Mouse (Mus musculus) lung, postnatal 10 days (tissue): ENCODE measurements around the gene Lrrc74a.

Experiments
- DNase-seq: peaks from one replicate; pipeline ENCODE4 v3.0.0; 2021

Gene Lrrc74a

DNA sequence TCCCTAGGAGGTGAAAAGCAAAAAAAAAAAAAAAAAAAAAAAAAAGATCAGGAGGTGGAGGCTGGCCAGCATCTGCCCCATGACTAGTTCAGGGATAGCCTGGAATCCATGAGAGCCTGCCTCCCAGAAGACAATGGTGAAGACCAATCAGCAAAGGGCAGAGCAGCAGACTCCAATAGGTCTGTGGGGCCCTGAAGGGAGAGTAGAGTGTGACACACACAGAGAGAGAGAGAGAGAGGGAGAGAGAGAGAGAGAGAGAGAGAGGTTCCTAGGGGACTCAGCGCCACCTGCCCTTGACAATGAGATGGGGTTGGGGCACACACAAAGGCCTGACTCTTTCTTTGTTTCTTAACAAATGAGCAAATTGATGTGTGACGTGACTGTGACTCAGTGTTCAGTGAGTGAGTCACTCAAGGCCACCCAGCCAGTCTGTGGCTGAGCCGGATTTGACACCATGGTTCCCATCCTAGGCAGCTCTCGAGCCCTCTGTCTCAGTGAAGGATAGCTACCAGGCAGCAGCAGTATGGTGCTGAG, 52.9 kb downstream of the Lrrc74a start:
- no peak for DNase-seq

DNA sequence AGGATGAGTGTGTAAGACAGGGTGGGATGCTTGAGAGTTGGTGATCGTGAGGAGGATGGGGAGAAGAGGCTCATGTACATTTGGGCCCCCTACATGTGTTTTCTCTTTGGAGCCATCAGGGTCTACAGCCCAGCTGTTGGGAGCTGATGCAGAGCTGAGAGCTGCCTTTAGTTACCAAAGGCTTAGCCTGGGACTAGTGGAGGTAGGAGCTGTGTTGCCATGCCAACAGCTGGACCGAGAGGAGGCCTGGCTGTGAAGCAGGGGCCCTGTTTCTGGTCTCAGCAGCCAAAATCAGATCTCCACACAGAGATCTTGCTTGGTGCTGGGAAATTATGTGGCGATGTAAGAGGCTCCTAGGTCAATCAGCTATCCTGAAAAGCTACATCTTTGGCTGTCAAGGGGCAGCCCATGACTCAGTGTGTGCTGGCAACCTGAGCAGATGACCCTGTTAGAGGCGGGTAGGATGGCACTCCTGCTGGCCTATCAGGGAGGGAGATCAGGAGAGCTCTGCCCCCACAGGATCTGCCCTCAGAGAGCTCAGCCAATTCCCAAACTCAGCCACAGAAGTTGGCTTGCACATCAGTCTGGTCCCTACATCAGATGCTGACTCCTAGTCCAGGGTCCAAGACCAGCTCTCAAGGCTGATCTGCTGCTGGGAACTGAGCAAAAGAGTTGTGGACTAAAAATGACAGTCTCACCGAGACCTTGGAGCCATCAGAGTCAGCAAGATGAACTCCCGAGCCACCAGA, 56.1 kb downstream of the Lrrc74a start:
- DNase-seq: no peak

DNA sequence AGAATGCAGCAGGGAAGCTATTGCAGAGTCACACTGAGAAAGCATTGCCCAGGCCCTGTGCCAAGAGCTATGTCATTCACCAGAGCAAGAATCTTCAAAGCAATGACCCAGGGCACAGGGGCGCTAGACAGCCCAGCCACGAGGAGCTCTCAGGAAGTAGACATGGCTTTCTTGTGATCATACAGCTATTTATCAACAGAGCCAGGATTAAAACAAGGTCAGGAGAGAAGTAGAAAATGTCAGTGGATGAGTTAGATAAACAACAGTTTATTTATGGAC, 56.6 kb downstream of the Lrrc74a start:
- peak; percentile 88 for DNase-seq

DNA sequence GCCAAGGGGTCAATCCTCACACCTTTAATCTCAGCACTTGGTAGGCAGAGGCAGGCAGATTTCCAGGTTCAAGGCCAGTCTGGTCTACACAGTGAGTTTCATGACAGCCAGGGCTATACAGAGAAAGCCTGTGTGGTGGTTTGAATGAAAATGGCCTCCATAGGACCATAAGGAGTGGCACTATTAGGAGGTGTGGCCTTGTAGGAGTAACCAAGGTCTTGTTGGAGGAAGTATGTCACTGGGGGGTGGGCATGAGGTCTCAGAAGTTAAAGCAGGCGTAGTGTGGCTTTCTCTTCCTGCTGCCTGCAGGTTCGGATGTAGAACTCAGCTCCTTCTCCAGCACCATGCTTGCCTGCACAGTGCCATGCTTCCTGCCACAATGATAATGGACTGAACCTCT, 57.8 kb downstream of the Lrrc74a start:
- DNase-seq: no peak

DNA sequence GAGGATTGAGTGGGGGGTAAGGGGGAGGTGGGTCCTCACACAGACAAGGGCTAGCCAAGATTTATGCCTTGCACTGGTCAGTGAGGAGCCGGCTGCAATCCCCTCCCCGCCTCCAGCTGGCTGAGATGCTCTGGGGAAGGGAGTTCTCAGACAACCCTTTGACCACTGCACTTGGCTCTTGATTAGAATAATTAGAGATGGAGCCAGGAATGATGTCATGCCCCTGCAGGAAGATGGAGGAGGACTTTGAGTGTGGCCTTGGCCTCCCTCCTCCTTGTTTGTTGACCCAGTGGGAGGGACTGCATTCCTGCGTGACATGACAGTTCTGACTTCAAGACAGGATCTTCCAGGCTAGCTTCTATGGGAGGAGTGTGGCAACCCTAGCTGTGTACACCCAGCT, 59.7 kb downstream of the Lrrc74a start:
- peak; percentile 93 for DNase-seq

DNA sequence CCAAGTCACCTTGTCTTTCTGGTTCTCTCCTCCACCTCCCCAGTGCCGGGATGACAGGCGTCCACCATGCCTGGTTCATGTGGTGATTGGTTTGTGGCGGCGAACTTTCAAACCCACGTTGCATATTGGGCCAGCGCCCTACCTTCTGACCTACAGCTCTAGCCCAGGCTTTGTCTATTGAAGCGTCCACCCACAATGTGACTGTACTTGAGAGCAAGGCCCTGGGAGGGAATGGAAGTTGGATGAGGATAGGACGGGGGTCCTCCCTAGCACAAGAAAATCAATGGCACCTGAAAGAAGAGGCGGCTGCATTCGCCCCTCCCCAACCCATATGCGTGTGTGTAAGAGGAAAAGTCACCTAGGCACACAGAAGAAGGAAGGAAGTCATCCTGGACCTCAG, 60.2 kb downstream of the Lrrc74a start:
- DNase-seq: no peak

DNA sequence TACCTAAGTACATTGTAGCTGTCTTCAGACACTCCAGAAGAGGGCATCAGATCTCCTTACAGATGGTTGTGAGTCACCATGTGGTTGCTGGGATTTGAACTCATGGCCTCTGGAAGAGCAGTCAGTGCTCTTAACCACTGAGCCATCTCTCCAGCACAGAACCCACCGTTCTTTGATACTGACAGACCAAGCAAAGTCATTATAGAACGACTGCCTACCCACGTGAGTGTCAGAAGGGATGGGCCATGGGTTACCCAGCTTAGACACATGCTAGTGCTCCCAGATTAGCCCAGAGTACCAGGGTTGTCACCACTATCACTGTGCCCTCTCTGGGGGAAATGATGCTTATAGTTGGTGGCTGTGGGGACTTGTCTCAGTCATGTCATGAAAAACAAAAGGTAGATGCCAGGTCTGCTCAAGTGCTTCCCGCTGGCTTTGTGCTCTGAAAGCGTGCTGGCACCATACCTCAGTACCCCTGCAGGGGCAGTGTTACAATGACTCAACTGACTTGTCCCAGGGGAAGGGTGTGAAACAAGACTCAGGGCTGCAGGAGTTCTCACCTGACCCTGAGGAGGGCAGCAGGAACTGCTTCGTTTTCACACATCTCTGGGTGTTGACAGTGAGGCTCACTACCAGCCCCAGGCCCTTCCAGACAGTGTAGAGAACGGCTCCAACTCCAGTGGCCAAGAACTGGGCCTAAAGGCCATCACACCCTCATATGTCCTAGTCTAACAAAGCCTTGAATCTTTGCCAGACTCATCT, 61.1 kb downstream of the Lrrc74a start:
- no peak for DNase-seq

DNA sequence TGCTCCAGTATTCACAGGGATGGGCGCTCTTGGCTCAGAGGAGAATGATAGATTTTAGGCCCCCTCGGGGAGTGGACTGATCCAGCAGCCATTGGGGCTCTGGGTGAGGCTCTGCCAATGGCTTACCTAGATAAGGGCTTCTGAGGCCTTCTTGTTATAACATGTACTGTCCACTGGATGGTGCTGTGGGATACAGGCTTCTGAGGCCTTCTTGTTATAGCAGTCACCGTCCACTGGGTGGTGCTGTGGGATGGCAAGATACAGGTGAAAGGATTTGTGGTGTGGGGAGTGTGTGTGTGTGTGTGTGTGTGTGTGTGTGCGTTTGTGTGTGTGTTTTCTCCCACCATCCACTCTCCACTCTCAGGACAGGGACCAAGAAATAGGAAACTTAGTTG, 61.7 kb downstream of the Lrrc74a start:
- DNase-seq: peak; percentile 89

DNA sequence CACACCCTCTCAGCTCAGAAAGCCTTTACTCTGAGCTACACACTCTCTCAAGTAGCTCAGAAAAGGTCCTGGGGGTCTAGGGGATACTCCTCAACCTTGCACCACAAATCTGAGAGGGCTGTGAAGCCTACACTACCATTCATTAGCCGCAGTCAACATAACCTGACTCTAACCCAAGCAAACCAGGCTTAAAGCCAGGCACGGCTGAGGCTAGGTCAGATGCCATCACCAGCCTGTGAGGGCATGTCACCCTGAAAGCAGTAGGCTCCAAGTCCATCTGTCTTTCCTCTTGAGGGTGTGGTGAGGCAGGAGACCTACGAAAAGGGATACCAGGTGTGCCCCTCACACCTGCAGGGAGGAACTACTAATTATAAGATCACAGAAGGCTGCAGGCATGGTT, 62.2 kb downstream of the Lrrc74a start:
- no peak for DNase-seq

DNA sequence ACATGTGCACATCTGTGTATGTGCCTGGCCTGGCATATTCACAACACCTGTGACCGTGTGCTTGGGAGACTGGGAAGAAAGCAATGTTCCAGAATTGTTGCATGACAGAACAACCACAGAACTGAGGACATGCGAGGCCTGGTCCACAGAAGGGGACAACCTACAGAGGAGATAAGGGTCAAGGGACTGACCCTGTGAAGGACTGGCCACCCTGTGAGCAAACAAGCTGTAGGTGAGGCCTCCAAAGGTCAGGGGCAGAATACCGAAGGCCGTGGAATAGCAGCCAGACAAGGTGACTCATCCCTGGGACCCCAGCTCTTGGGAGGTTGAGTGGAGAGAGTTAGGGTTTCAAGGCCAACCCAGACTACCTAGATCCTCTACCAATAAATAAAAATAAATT, 63.6 kb downstream of the Lrrc74a start:
- DNase-seq: no peak

DNA sequence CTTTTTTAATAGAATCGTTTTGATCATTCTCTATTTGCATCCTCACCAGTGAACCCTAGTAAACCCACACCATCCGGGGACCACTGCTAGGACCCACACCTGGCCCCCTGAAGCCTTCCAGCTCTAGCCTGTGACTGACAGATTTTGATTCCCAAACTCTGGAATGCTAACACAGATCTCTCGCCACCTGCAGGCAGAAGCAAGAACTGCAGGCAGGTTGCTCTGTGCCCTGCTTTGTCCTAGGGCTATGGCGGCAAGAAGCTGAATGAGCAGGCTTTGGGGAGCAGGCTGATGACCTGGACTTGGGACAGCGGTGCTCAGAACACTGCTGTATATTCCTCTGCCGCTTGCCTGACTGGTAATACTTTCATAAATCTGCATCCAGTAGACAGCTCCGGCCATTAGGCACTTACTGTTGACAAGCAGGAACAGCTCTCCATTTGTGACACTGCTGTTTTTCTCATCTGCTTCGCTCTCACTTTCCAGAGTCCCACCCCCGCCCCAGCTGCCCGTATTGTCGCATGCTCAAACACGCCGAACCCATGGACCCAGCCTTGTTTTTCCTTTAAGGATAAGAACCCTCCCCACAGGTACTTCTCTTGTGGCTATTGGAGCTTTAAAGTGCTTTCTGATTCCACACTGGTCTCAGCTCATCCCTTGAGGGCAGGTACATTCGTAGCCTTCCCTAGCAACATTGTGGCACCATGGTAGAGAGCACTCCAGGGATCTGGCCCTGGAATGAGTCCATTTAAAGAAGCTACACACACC, 64.8 kb downstream of the Lrrc74a start:
- peak; percentile 94 for DNase-seq

DNA sequence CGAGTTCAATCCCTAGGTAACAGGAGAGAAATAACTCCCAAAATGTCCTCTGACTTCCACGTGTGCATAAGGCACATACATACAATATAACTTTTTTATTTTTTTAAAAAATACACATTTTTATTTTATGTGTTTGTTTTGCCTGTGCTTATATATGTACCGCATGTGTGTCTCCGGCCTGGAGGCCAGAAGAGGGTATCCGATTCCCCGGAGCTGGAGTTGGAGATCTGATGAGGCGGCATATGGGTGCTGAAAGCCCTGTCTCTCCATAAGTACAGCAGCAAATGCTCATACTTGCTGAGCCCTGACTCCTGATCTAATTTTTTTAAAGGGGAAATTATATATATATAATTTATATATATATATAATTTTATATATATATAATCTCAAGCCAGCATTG, 65.6 kb downstream of the Lrrc74a start:
- no peak for DNase-seq

DNA sequence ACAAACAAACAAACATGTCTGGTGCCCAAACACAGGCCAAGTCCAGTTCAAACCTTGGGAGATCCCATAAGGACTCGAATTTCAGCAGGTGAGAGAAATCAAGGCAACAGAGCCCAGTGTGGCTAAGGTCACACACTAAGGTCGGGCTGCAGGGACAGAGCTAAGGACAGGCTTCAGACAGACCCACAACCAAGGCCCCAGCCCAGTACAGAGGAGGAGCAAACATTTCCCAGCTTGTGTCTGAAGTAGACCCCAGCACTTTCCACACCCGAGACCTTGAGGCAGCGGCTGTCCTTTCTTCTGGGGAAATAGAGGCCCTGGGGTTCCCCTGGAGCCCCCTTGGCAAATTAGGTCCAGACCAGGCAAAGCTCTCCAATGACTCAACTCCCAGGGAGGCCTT, 66.2 kb downstream of the Lrrc74a start:
- DNase-seq: no peak

DNA sequence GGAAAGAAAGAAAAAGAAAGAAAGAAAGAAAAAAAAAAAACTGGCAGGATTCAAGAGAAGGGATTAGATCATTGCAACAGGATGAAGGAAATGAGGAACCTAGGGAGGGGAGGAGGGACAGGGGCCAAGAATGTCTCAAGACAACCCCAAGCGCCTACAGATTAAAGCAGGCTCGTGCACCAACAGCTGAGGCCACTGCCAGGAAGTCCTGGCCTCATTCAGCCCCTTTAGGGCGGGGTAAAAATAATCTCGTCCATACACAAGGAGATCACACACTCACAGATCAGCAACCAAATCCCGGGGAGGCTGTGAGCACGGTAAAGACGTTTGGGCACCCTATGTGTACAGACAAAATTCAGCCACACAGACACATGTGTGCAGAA, 66.6 kb downstream of the Lrrc74a start:
- peak; percentile 91 for DNase-seq

DNA sequence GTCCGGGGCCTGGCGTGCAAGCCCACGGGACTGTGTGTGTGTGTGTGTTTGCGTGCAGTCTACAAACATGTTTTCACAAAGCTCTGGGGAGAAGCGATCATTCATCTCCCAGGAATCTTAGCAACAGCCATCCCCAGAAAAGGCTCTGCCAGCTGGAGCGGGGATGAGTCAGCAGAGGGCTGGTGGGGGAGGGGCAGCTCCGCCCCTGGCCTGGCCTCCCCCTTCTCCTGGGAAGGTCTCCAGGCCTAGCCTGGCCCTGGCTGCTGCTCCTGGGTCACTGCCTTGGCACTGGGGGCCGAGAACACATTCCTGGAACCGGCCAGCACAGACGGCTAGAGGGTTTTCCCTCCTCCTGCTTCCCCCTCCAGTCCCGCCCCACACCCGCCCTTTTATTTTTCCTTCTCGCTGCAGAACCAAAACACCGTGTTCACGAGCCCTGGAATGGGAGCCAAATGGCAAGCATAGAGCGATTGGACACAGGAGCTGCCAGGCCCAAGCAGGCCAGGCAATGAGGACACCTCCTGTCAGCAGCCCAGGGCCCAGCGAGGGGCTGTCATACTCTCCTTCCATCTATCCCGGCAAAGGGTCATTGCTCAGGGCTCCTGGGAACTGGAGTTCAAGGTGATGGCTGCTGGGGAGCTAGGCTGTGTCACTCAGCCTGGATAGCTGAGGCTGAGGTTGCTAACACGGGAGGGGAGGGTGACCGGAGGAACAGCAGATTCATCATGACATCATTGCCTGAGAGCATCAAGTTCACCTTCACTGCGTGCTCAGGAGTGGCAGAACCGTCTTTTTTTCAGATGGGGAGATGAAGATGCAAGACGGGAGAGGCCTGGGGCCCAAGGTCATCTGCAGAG, 67.2 kb downstream of the Lrrc74a start:
- DNase-seq: peak; percentile 97

DNA sequence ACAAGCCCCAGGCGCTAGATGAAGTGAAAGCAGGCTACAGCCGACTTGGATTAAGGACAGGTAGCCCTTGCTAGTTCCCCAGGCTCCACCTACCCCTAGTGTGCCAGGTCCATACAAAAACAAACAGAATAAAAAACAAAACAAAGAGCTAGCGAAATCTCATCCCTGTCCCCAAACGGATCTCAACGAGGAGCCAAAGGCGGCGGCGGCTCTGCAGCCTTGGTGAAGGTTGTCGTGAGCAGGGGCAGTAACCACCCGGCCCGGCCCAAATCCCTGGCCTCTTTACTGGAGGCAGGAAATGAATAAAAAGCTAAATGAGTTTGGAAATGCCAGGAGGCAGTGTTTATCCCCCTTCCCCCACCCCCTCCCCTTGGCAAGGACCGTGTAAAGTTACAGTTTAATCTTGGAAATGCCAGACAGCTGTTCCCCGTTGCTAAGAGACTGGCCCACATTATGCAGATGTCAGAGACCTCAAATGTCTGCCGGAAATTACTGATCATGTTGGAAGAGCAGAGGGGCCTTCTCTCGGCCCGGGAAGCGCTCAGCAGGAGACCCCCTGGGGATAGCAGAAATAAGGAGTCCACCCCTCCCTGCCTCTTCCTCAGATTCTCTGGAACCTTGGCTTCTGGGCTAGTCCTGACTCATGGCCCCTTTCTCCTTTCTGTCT, 68.0 kb downstream of the Lrrc74a start:
- DNase-seq: peak; percentile 76

DNA sequence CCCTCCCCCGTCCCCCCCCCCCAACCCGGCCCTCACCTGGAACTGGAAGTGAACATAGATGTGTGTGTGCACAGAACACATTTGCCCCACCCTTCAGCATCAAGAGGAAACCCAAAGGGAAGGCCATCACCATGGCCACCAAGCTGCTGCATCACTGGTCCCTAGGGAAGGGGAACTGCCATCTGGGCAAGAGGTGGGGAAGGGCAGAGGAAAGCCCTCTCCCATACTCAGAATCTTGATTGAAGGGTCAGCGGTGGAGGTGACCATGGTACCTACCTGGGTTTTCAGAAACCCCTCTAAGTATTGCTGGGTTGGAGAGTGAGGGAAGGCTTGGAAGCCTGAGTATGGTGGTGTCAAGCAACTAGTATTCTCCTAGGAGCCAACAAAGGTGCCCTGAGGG, 68.7 kb downstream of the Lrrc74a start:
- no peak for DNase-seq

DNA sequence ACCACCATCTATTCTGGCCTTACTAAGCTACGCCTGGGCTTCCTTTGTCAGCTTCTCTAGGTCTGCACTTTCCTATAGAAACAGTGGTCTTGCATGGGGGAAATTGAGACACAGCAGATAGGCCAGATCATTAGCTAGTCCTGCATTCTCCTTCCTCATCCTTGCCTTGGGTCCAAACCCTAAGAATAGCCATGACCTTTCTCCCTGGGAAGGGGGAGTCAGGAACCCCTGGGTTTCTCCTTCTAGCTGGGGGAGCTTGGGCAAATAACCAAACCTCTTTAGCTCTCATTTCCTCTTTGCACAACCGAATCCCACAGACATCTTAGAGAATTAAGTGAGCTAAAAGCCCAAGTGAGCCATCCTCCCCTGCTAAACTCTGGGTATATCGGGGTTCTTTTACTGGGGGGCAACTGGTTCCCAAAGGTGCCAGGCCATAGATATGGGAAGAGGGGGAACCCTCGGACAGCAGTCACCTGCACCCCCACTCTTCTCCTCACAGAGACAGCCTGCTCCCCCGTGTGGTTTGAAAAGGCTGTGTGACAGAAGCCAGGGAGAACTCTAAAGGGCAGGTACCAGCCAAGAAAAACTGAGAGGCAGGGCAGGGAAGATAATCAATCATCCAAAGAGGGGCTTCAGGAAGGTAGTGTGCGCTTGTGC, 69.6 kb downstream of the Lrrc74a start:
- no peak for DNase-seq

DNA sequence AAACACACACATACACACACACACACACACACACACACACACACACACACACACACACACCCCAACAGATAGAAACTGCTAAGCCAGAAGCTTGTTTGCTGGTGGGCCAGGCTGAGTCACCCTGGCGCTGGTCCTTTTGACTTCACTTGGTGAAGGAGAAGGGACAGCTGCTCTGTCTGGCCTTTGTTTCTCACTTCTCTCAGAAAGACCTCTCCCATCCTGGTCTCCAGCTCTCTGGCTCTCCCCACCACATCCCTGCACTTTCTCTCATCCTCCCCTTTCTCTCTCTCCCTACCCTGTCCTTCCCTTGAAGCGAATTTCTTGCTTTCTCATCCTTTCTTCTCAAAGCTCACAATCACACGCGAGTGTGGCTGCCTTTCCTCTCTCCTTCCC, 70.1 kb downstream of the Lrrc74a start:
- DNase-seq: peak; percentile 79

DNA sequence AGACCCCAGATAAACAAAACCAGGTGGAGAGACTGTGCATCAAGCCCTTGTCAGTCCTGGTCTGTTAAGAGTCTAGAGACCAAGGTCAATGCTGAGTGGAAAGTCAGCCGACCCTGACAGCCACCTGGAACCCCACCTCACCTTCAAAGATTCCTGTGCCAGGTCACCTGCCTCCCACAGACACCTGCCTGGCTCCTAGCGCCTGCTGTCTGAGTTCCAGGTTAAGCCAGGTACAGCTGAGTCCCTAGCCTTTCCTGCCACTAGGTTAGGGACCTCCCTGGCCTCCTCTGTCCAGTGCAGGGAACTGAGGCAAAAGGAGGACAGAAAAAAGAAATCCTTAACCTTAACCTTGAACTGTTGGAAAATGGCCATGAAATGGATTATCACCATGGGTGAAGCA, 70.7 kb downstream of the Lrrc74a start:
- DNase-seq: no peak

DNA sequence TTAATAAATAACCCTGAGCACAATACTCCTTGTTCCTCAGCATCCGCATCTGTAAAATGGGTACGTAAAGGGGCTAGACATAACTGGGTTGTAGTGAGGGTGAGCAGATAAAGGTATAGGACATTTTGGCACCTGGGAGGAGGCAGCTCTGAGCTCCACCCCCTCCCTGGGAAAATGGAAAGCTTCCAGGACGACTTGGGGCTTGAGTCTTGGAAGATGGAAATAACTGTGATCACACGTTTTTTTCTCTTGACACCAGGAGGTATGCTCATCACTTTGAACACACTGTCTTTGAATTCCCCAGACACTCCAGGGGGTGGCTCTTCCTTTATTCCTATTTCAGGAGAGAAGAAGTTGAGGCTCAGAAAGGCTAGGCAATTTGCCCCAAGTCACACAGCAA, 71.1 kb downstream of the Lrrc74a start:
- no peak for DNase-seq
